Mouse (Mus musculus) megakaryocyte-erythroid progenitor cell, adult 5-6 weeks (primary cell): ENCODE measurements around the gene Actr2. TPM values are rescaled to one million over a fixed set of nuclear protein-coding genes. Genes with fewer than 3 reads are reported as not detected.
"Not testable (repeated sequence)": the region's sequence is repeated elsewhere in the genome, so short reads cannot be mapped to it uniquely, and the experiment has no call there.

Experiments used
- ATAC-seq: replicated peaks from 2 replicates; pipeline ENCODE4 v1.8.0; 2016; ENCODE audit warnings: mild to moderate bottlenecking, inconsistent platforms; ENCODE audit not compliant: severe bottlenecking, poor library complexity, low FRiP score, low TSS enrichment
- total RNA-seq, 2 experiments: library from RNA; stranded (forward) in 1 of 2; stranded (reverse) in 1 of 2; fragments of 200-1000, 215-1000 nt in 1 of 2; fragments of >200 nt in 1 of 2; fragmentation: Nextera tagmentation in 1 of 2; gene quantifications; 2 replicates each; pipeline ENCODE4 v1.2.3; 2014 to 2017

Gene Actr2
- total RNA-seq, 2 experiments from 2014 or later, result 87.7 to 176 TPM

- no peak for ATAC-seq
These were observed 53.0 kb downstream of the Actr2 start for GRCm38 (mm10) chr11:20059736-20060135.

- no peak for ATAC-seq
These were observed 55.3 kb downstream of the Actr2 start for GRCm38 (mm10) chr11:20057429-20057828.

GRCm38 (mm10) chr11:20056168-20056567 is 56.5 kb downstream of the Actr2 start:
- no peak for ATAC-seq

- no peak for ATAC-seq
These were observed 58.1 kb downstream of the Actr2 start for GRCm38 (mm10) chr11:20054617-20055016.

GRCm38 (mm10) chr11:20053951-20054350 is 58.8 kb downstream of the Actr2 start:
- ATAC-seq, result no peak

GRCm38 (mm10) chr11:20052814-20053536 is 59.7 kb downstream of the Actr2 start:
- peak; percentile 91 for ATAC-seq

GRCm38 (mm10) chr11:20045586-20045985 is 67.1 kb downstream of the Actr2 start:
- ATAC-seq, result no peak

- peak; percentile 94 for ATAC-seq
These were observed 69.5 kb downstream of the Actr2 start for GRCm38 (mm10) chr11:20043256-20043655.

GRCm38 (mm10) chr11:20042106-20042505 is 70.6 kb downstream of the Actr2 start:
- no peak for ATAC-seq

GRCm38 (mm10) chr11:20041164-20041920 is 71.4 kb downstream of the Actr2 start:
- ATAC-seq, result no peak

- ATAC-seq, result no peak
These were observed 74.0 kb downstream of the Actr2 start for GRCm38 (mm10) chr11:20038723-20039122.

GRCm38 (mm10) chr11:20037739-20038138 is 75.0 kb downstream of the Actr2 start:
- no peak for ATAC-seq

- 0 out of 2 replicates have a peak, but pooled peaks have one; percentile 10 for ATAC-seq
These were observed 76.7 kb downstream of the Actr2 start for GRCm38 (mm10) chr11:20035972-20036371.

- peak; percentile 67 for ATAC-seq
These were observed 77.3 kb downstream of the Actr2 start for GRCm38 (mm10) chr11:20035343-20035928.

- no peak for ATAC-seq
These were observed 78.3 kb downstream of the Actr2 start for GRCm38 (mm10) chr11:20034337-20034947.

GRCm38 (mm10) chr11:20033541-20034160 is 79.1 kb downstream of the Actr2 start:
- ATAC-seq, result 0 out of 2 replicates have a peak, but pooled peaks have one; percentile 23

- 0 out of 2 replicates have a peak, but pooled peaks have one; percentile 48 for ATAC-seq
These were observed 81.2 kb downstream of the Actr2 start for GRCm38 (mm10) chr11:20031536-20031935.

- not testable (repeated sequence) for ATAC-seq
These were observed 81.7 kb downstream of the Actr2 start for GRCm38 (mm10) chr11:20030973-20031372.

GRCm38 (mm10) chr11:20029014-20029413 is 83.7 kb downstream of the Actr2 start:
- no peak for ATAC-seq
